Mouse (Mus musculus): ENCODE results near the gene Tbc1d4. TPM values are rescaled to one million over a fixed set of nuclear protein-coding genes. Genes with fewer than 3 reads are reported as not detected.

Gene Tbc1d4
- polyA plus RNA-seq (2012; fragmentation: generic; extraction: Trizol) = 3.6 TPM

DNA sequence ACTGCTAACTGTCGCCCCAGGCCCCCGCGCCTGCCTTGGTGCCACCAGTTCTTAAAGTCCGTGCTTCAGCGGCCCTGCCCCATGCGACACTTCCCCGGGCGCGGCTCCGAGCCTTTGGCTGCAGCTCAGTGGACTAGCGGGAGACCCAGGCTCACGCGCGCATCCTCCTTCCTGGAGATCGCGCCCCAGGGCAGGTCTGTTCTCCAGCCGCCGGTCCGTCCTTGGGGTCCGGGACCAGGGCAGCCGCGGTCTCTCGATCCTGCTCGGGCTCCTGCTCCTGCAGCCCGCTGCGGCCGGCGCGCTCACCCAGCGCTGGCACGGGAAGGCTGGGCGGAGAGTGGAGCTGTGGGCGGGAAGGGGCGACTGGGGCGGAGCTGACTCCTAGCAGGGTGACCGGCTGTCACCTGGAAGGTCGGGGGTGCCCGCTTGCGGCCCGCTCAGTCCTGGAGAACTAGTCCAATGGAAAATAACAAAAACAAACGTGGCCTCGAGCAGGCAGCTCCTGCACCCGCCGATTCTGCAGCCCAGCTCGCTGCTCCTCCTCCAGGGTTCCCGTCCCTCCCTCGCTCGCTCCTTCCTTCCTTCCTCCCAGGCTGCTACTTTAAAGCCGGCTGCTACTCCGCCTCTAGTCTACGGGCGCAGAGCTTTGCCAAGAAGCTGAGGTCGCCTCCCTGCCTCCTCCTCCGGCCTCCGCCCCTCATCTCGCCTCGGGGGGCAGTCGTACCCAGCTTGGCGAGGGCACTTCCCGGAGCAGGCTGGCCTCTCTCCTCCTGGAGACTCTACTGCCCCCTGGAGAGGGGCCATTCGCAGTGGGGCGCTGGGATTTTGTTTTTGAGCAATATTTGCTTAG lies at the start of gene Tbc1d4:
Tbc1d4 (minus strand) TSS at position 673 of the 850 bp plus-strand sequence.
- TF ChIP-seq MAX (IDR thresholded peaks at IDR 0.05; ENCODE audit: low read depth) (no peak), E2F4 (IDR thresholded peaks at IDR 0.05; ENCODE audit: insufficient read depth) (no peak), TCF3 (IDR thresholded peaks at IDR 0.05; ENCODE audit: insufficient read length, low read depth) (no peak), POLR2AphosphoS2 (IDR thresholded peaks at IDR 0.05; ENCODE audit: insufficient read length, low read depth) (no peak), POLR2A (IDR thresholded peaks at IDR 0.05; ENCODE audit: insufficient read length, low read depth) (peak; percentile 66), SRF (IDR thresholded peaks at IDR 0.05; ENCODE audit: control insufficient read depth, insufficient read length, low read depth) (peak; percentile 20), MYOG (IDR thresholded peaks at IDR 0.05; ENCODE audit: control insufficient read depth in 1 of 3, insufficient read depth in 1 of 3, insufficient read length in 2 of 3, low read depth in 2 of 3) (no peak)
- Histone ChIP-seq H3K36me3 (ENCODE audit: control insufficient read depth, insufficient read depth) (no peaks in the 10 kb centered on the region), H3K79me2 (ENCODE audit: control insufficient read depth, insufficient read depth) (no peaks in the 10 kb centered on the region), H3K27me3 (ENCODE audit: control insufficient read depth, insufficient read depth, insufficient read length) (no peaks in the 10 kb centered on the region), H3K4me2 (ENCODE audit: low read depth) (peak within 1 kb of the TSS; percentile 77), H3ac (ENCODE audit: control insufficient read depth, insufficient read length) (peak within 1 kb of the TSS; percentile 80), H3K4me3 (peak within 1 kb of the TSS; percentile 60)

DNA sequence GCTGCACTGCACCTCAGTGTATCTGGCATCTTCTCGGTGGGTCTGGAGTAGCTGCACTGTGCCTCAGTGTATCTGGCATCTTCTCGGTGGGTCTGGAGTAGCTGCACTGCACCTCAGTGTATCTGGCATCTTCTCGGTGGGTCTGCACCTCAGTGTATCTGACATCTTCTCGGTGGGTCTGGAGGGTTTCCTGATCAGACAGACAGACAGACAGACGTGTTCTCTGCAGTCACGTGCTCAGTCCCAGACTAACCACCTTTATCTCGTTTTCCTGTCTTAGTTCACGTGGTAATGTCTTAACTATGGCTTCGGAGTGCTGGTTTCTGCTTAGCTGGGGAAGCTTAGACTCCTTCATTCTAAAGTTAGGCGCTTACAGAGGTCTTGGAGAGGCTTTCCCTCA lies 47.3 kb upstream of the Tbc1d4 start:
- Histone ChIP-seq H3ac (ENCODE audit: control insufficient read depth, insufficient read length) (no peak overlapping the region), H3K4me3 (no peak overlapping the region), H3K36me3 (ENCODE audit: control insufficient read depth, insufficient read depth) (no peaks in the 10 kb centered on the region), H3K27me3 (ENCODE audit: control insufficient read depth, insufficient read depth, insufficient read length) (no peaks in the 10 kb centered on the region), H3K4me2 (ENCODE audit: low read depth) (no peak overlapping the region), H3K79me2 (ENCODE audit: control insufficient read depth, insufficient read depth) (no peaks in the 10 kb centered on the region)
- TF ChIP-seq E2F4 (IDR thresholded peaks at IDR 0.05; ENCODE audit: insufficient read depth) = no peak

- Histone ChIP-seq H3ac (ENCODE audit: control insufficient read depth, insufficient read length) (peak overlapping the region; percentile 21), H3K4me3 (peak overlapping the region; percentile 33), H3K36me3 (ENCODE audit: control insufficient read depth, insufficient read depth) (no peaks in the 10 kb centered on the region), H3K4me2 (ENCODE audit: low read depth) (peak overlapping the region; percentile 80), H3K79me2 (ENCODE audit: control insufficient read depth, insufficient read depth) (no peaks in the 10 kb centered on the region), H3K27me3 (ENCODE audit: control insufficient read depth, insufficient read depth, insufficient read length) (peaks cover 8% of the 10 kb centered on the region)
- TF ChIP-seq MYOG (IDR thresholded peaks at IDR 0.05; ENCODE audit: control insufficient read depth in 1 of 3, insufficient read depth in 1 of 3, insufficient read length in 2 of 3, low read depth in 2 of 3) = no peak
- no peak for TF ChIP-seq TCF12 (IDR thresholded peaks at IDR 0.05; ENCODE audit: insufficient read depth, poor library complexity, severe bottlenecking)
- no peak for TF ChIP-seq MYOD1 (IDR thresholded peaks at IDR 0.05; ENCODE audit: control insufficient read depth in 1 of 3, insufficient read length in 2 of 3, low read depth in 2 of 3)
- TF ChIP-seq POLR2AphosphoS2 (IDR thresholded peaks at IDR 0.05; ENCODE audit: insufficient read length, low read depth) = no peak
- TF ChIP-seq E2F4 (IDR thresholded peaks at IDR 0.05; ENCODE audit: insufficient read depth) = no peak
- TF ChIP-seq MAX (IDR thresholded peaks at IDR 0.05; ENCODE audit: low read depth) = no peak
- TF ChIP-seq USF1 (IDR thresholded peaks at IDR 0.05; ENCODE audit: low read depth) = no peak
These were observed 45.5 kb upstream of the Tbc1d4 start for GRCm38 (mm10) chr14:101654526-101654909.

GRCm38 (mm10) chr14:101653581-101654525 lies 44.9 kb upstream of the Tbc1d4 start, which contains the start of gene Uchl3:
Gene Uchl3, plus strand, starts transcription at chr14:101653967.
- no peaks in the 10 kb centered on the region for H3K79me2 ChIP-seq (ENCODE audit: control insufficient read depth, insufficient read depth)
- H3K36me3 ChIP-seq (ENCODE audit: control insufficient read depth, insufficient read depth) = no peaks in the 10 kb centered on the region
- peaks cover 8% of the 10 kb centered on the region for H3K27me3 ChIP-seq (ENCODE audit: control insufficient read depth, insufficient read depth, insufficient read length)
- TF ChIP-seq POLR2A (IDR thresholded peaks at IDR 0.05; ENCODE audit: insufficient read length, low read depth) = peak; percentile 75
- TF ChIP-seq TCF3 (IDR thresholded peaks at IDR 0.05; ENCODE audit: insufficient read length, low read depth) = no peak
- TF ChIP-seq MAX (IDR thresholded peaks at IDR 0.05; ENCODE audit: low read depth) = peak; percentile 12
- peak; percentile 53 for TF ChIP-seq POLR2AphosphoS2 (IDR thresholded peaks at IDR 0.05; ENCODE audit: insufficient read length, low read depth)
- TF ChIP-seq USF1 (IDR thresholded peaks at IDR 0.05; ENCODE audit: low read depth) = peak; percentile 21
- no peak for TF ChIP-seq MYOD1 (IDR thresholded peaks at IDR 0.05; ENCODE audit: control insufficient read depth in 1 of 3, insufficient read length in 2 of 3, low read depth in 2 of 3)
- H3K4me3 ChIP-seq = peak within 1 kb of the TSS; percentile 33
- peak within 1 kb of the TSS; percentile 21 for H3ac ChIP-seq (ENCODE audit: control insufficient read depth, insufficient read length)
- peak within 1 kb of the TSS; percentile 85 for H3K4me2 ChIP-seq (ENCODE audit: low read depth)

DNA sequence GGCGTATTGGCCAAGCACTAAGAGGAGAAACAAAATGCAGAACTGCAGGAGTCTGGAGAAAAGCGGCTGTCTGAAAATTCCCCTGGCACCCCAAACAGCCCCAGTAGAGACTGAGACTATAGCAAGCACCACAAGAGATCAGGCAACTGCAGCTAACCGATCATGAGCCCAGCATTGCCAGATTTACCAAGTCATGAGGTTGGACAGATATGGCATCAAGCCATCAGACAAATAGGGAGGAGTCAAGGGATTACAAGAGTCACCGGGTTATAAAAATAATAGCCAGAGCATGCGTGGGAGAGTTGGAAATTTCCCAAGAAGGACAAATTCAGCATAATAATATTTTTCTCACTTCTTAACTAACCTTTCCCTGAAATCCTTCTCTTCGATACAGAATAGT lies 43.6 kb upstream of the Tbc1d4 start:
- Histone ChIP-seq H3K4me2 (ENCODE audit: low read depth) (no peak overlapping the region), H3K4me3 (no peak overlapping the region), H3K36me3 (ENCODE audit: control insufficient read depth, insufficient read depth) (no peaks in the 10 kb centered on the region), H3K27me3 (ENCODE audit: control insufficient read depth, insufficient read depth, insufficient read length) (peaks cover 8% of the 10 kb centered on the region), H3K79me2 (ENCODE audit: control insufficient read depth, insufficient read depth) (no peaks in the 10 kb centered on the region), H3ac (ENCODE audit: control insufficient read depth, insufficient read length) (no peak overlapping the region)
- TF ChIP-seq MYOD1 (IDR thresholded peaks at IDR 0.05; ENCODE audit: control insufficient read depth in 1 of 3, insufficient read length in 2 of 3, low read depth in 2 of 3) (no peak), TCF12 (IDR thresholded peaks at IDR 0.05; ENCODE audit: insufficient read depth, poor library complexity, severe bottlenecking) (no peak), MYOG (IDR thresholded peaks at IDR 0.05; ENCODE audit: control insufficient read depth in 1 of 3, insufficient read depth in 1 of 3, insufficient read length in 2 of 3, low read depth in 2 of 3) (no peak), POLR2A (IDR thresholded peaks at IDR 0.05; ENCODE audit: insufficient read length, low read depth) (no peak)

Data from myocyte (in vitro differentiated cells).